Mouse (Mus musculus) hindbrain, embryonic 12.5 days (tissue): ENCODE data around the gene Prdm5. TPM values are rescaled to one million over a fixed set of nuclear protein-coding genes. Genes with fewer than 3 reads are reported as not detected.

Experiments used
- ATAC-seq: fragments of 200-750 bp; cut with Nextera tagmentation; 2 replicates; pipeline ENCODE4 v1.8.0; 2017; ENCODE audit warnings: moderate TSS enrichment; ENCODE audit not compliant: low FRiP score
- H3K27ac ChIP-seq: fragments of 300-500 bp; sonication (generic); 2 replicates; pipeline ENCODE4 v1.5.1; 2016; ENCODE audit warnings: mild to moderate bottlenecking
- H3K27me3 ChIP-seq: fragments of 300-500 bp; sonication (generic); 2 replicates; pipeline ENCODE4 v1.6.1; 2016; ENCODE audit warnings: mild to moderate bottlenecking
- H3K36me3 ChIP-seq: fragments of 300-500 bp; sonication (generic); 2 replicates; pipeline ENCODE4 v1.6.1; 2016; ENCODE audit warnings: mild to moderate bottlenecking
- H3K4me1 ChIP-seq: fragments of 300-500 bp; sonication (generic); 2 replicates; pipeline ENCODE4 v1.6.1; 2016
- H3K4me2 ChIP-seq: fragments of 300-500 bp; sonication (generic); replicated peaks from 2 replicates; pipeline ENCODE4 v1.6.1; 2016; ENCODE audit warnings: mild to moderate bottlenecking
- H3K4me3 ChIP-seq: fragments of 300-500 bp; sonication (generic); 2 replicates; pipeline ENCODE4 v1.5.1; 2016; ENCODE audit warnings: mild to moderate bottlenecking
- H3K9ac ChIP-seq: fragments of 300-500 bp; sonication (generic); 2 replicates; pipeline ENCODE4 v1.6.1; 2016; ENCODE audit warnings: mild to moderate bottlenecking, moderate library complexity
- H3K9me3 ChIP-seq: fragments of 300-500 bp; sonication (generic); replicated peaks from 2 replicates; pipeline ENCODE4 v1.6.1; 2016; ENCODE audit warnings: mild to moderate bottlenecking
- WGBS: fragments of 180-500 bp; shearing (Covaris S2); methylation state at CpG from one replicate; pipeline ENCODE4 v1.1.7; 2016; 5-methylcytosine and 5-hydroxymethylcytosine counted together
- polyA plus RNA-seq: library from polyadenylated mRNA; unstranded; fragments of >200 nt; fragmentation: Nextera tagmentation; extraction: Ambion mirVana; gene quantifications from 2 replicates; pipeline ENCODE4 v1.2.1, GENCODE M21; 2016

The Prdm5 gene
- polyA plus RNA-seq, 1 experiment from 2014 or later: 14.2 TPM

DNA sequence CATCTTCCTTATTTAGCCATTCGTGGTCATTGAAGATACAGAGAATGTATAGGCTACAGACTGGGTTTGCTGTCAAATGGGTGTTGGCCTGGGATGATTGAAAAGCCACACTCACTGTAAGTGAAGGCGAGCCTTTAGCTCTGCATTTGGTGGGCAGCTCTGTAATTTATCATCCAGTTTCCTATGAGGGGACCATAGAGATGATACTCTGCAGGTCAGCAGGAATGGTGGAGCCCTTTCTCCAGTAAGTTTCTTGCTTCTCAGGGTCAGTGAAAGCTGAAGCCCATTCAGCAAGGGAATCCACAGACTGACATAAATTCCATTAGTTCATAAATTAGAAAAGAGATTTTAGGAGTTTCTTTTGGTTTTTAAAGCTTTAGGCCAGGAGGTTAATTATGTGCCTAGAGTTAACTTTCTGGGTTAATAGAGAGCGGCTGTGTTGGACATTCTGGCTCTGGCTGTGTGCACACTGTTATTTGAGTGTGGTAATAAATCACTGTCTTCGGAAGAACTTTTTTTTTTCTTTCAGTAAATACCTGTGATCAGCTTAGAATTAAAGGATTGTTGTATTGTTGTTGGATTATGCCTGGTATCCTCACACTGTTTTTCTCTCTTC is 113.4 kb downstream of the Prdm5 start:
- no peak overlapping the region for H3K27ac ChIP-seq
- 79% methylated on average over 4 of the region's 4 CpGs for WGBS
- no peak overlapping the region for H3K4me3 ChIP-seq
- ATAC-seq: no peak
- H3K9me3 ChIP-seq: no peaks in the 10 kb centered on the region
- no peaks in the 10 kb centered on the region for H3K27me3 ChIP-seq
- no peaks in the 10 kb centered on the region for H3K4me1 ChIP-seq
- no peak overlapping the region for H3K9ac ChIP-seq
- no peak overlapping the region for H3K4me2 ChIP-seq
- 0 out of 2 replicates have a peak, but pooled peaks cover under 1% of the 10 kb centered on the region for H3K36me3 ChIP-seq

- no peaks in the 10 kb centered on the region for H3K4me1 ChIP-seq
- WGBS: 85% methylated on average over 2 of the region's 2 CpGs
- no peaks in the 10 kb centered on the region; the same call in 1 of the 2 replicates for H3K36me3 ChIP-seq
- H3K4me3 ChIP-seq: no peak overlapping the region
- H3K27ac ChIP-seq: no peak overlapping the region
- H3K4me2 ChIP-seq: no peak overlapping the region
- no peaks in the 10 kb centered on the region for H3K27me3 ChIP-seq
- no peaks in the 10 kb centered on the region for H3K9me3 ChIP-seq
- H3K9ac ChIP-seq: no peak overlapping the region
- no peak for ATAC-seq
Measured at GRCm38 (mm10) chr6:65906657-65907182, 127.9 kb downstream of the Prdm5 start.

DNA sequence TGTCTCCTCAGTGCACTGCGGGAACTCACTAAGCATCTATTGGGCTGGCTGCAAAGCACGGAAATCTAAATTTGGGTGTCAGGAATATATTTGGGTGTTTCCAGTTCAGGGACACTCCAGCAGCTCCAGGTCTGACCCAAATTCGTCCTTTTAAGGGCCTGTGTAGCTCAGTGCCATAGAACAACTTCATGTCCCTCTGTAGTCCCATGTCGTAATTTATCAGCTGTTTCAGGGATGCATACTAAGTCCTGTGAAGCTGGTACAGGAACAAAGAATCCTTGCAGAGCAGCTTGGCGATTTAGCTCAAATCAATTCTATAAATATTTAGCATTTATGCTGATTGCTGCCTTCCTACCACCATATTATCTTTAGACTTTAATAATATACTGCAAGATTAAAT is 136.6 kb downstream of the Prdm5 start:
- Histone ChIP-seq H3K36me3 (no peaks in the 10 kb centered on the region), H3K9ac (no peak overlapping the region), H3K4me3 (no peak overlapping the region), H3K4me2 (no peak overlapping the region), H3K4me1 (no peaks in the 10 kb centered on the region), H3K27ac (no peak overlapping the region), H3K27me3 (no peaks in the 10 kb centered on the region), H3K9me3 (no peaks in the 10 kb centered on the region)
- WGBS: 84% methylated on average over 5 of the region's 5 CpGs
- ATAC-seq: no peak

DNA sequence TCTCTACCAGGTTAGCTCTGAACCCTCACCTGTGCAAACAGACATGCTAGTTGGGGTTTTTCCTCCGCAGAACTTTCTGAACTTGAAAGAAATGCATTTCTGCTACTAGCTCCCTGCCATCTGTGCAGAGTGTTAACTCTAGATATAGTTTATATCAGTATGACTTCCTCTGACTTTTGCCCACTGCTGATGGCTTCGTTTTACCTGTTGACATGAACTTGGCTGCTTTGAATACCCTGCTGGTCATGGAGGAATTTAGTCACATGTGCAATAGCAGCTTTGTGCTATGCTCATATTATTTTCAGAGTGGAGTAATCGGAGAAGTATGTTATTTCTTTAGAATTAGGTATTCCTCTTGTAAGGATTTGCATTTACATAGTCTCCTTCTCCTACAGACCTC is 142.9 kb downstream of the Prdm5 start:
- 82% methylated on average over 3 of the region's 3 CpGs for WGBS
- H3K27ac ChIP-seq: no peak overlapping the region
- H3K4me3 ChIP-seq: no peak overlapping the region
- no peak overlapping the region for H3K9ac ChIP-seq
- no peaks in the 10 kb centered on the region for H3K36me3 ChIP-seq
- H3K4me1 ChIP-seq: no peaks in the 10 kb centered on the region
- H3K4me2 ChIP-seq: no peak overlapping the region
- H3K27me3 ChIP-seq: no peaks in the 10 kb centered on the region
- ATAC-seq: no peak
- H3K9me3 ChIP-seq: no peaks in the 10 kb centered on the region

DNA sequence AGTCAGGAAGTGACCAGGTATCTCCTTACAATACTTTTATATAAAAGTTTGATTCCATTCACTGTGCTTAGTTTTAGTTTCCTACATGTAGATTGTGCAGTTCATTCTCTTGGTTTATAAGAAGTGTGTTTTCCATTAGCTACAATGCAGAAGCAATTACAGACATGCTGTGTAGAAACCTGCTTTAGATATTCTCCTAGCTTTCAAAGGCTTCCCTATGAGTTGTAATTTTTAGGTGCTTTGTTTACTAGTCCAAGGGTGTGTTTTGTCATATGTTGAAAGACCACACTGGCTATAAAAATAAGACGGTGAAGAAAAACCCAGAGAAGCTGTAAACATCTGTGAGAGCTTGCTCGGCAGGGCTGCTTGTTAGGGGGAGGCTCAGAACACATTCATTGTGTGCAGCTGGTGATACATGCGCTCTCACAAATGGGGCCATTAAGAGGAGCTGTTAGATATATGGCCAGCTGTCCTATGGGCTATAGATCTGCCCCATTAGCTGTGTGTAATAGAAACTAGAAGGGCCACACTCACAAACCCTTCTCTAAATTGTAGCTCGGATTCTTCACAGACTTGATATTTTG is 144.8 kb downstream of the Prdm5 start:
- Histone ChIP-seq H3K27me3 (no peaks in the 10 kb centered on the region), H3K9ac (no peak overlapping the region), H3K27ac (no peak overlapping the region), H3K36me3 (no peaks in the 10 kb centered on the region), H3K4me2 (no peak overlapping the region), H3K4me1 (no peaks in the 10 kb centered on the region), H3K9me3 (no peaks in the 10 kb centered on the region), H3K4me3 (no peak overlapping the region)
- ATAC-seq: no peak
- WGBS: 52% methylated on average over 4 of the region's 4 CpGs

DNA sequence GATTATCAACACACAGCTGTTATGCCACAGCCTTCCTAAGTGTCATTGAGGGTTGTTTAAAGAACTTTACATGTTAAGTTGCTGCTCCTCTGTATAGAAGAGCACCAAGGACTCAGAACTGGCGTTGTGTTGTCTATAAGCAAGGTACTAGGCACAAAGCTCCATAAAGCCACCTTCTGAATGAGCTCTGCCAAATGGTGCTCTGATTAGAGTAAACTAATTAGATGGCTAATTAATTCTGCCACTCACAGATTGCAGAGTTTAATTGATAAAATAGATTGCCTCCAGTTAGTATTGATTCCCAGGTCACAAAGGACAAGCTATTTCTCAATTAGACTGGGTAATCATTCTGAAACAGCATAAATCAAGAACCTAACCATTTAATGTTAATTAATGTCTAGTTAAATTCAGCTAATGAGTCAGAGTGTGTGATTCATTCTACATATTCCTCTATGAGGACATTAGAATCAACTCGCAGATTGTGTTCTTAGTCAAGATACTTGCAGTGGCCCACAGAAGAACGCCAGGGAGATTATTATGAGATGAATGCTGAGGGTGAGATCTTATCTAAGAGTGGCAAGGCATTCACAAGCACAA is 147.0 kb downstream of the Prdm5 start:
- H3K9ac ChIP-seq: no peak overlapping the region
- peak; percentile 71 for ATAC-seq
- no peak overlapping the region for H3K27ac ChIP-seq
- H3K27me3 ChIP-seq: no peaks in the 10 kb centered on the region
- WGBS: 80% methylated on average over 3 of the region's 3 CpGs
- H3K9me3 ChIP-seq: no peaks in the 10 kb centered on the region
- H3K36me3 ChIP-seq: no peaks in the 10 kb centered on the region
- no peaks in the 10 kb centered on the region for H3K4me1 ChIP-seq
- no peak overlapping the region for H3K4me2 ChIP-seq
- no peak overlapping the region for H3K4me3 ChIP-seq

DNA sequence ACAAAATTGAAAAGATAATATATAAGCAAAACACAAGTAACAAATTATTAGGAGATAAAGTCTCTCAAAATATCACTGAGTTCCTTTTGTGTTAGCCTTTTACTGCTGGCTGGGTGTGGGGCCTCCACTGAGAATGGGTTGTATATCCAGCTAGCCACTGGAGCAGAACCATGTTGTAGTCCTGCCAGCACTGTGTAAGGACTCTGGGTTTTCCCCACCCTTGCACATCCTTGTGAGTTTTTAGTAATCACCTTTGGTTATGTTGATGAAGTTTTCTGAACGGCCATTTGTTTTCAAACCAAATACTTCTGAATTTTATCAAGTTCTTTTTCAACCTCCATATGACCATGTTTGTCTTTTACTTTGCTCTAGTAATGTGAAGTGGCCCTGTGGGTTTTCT is 151.7 kb downstream of the Prdm5 start:
- ATAC-seq: no peak
- no peak overlapping the region for H3K9ac ChIP-seq
- 87% methylated on average over 1 of the region's 1 CpGs for WGBS
- H3K27ac ChIP-seq: no peak overlapping the region
- no peak overlapping the region for H3K4me2 ChIP-seq
- H3K36me3 ChIP-seq: no peaks in the 10 kb centered on the region
- H3K4me3 ChIP-seq: no peak overlapping the region
- H3K4me1 ChIP-seq: peaks cover 7% of the 10 kb centered on the region; the same call in 1 of the 2 replicates
- H3K9me3 ChIP-seq: no peaks in the 10 kb centered on the region
- no peaks in the 10 kb centered on the region for H3K27me3 ChIP-seq

GRCm38 (mm10) chr6:65932776-65933175 is 154.0 kb downstream of the Prdm5 start:
- Histone ChIP-seq H3K4me2 (no peak overlapping the region), H3K4me1 (peaks cover 7% of the 10 kb centered on the region; the same call in 1 of the 2 replicates), H3K36me3 (no peaks in the 10 kb centered on the region), H3K27ac (no peak overlapping the region), H3K9ac (no peak overlapping the region), H3K9me3 (no peaks in the 10 kb centered on the region), H3K27me3 (no peaks in the 10 kb centered on the region), H3K4me3 (no peak overlapping the region)
- peak; percentile 57; the same call in 1 of the 2 replicates for ATAC-seq
- 44% methylated on average over 1 of the region's 1 CpGs for WGBS

- Histone ChIP-seq H3K27me3 (no peaks in the 10 kb centered on the region), H3K36me3 (no peaks in the 10 kb centered on the region), H3K9me3 (no peaks in the 10 kb centered on the region), H3K4me2 (no peak overlapping the region), H3K4me1 (peaks cover 7% of the 10 kb centered on the region; the same call in 1 of the 2 replicates), H3K27ac (no peak overlapping the region), H3K9ac (no peak overlapping the region), H3K4me3 (no peak overlapping the region)
- WGBS: 17% methylated on average over 4 of the region's 4 CpGs
- ATAC-seq: peak; percentile 91
Measured at GRCm38 (mm10) chr6:65933177-65933576, 154.4 kb downstream of the Prdm5 start.

DNA sequence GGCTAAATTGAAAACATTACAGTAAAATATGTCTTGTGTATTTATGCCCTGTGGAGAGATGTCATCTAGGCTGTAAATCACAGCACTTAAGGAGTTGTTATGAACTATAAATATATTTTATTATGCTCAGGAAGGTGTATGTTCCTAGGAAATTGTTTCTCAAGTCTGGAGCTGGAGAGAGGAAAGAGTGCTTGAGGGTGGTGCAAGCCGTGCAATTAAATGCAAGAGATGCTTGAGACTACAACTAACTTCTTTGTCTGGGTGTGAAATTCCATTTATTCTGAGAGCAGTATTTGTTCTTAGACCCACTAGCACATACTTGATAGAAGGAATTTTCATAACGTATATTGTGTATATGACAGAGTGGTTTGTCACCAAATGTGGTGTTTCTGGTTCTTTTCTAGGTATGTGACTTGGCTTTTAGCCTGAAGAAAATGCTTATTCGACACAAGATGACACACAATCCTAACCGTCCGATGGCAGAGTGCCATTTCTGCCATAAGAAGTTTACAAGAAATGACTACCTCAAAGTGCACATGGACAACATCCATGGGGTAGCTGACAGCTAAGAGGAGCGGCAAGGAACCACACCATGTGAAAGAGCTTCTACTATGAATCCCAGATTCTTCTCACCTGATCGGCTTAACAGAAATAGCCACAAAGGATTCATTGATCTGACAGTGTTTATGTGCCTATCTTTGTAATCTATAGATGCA is 156.9 kb downstream of the Prdm5 start:
- no peak overlapping the region for H3K4me3 ChIP-seq
- no peaks in the 10 kb centered on the region for H3K9me3 ChIP-seq
- no peaks in the 10 kb centered on the region for H3K36me3 ChIP-seq
- no peak overlapping the region for H3K27ac ChIP-seq
- no peaks in the 10 kb centered on the region for H3K27me3 ChIP-seq
- WGBS: 90% methylated on average over 7 of the region's 7 CpGs
- ATAC-seq: no peak
- no peak overlapping the region for H3K4me2 ChIP-seq
- no peak overlapping the region for H3K9ac ChIP-seq
- H3K4me1 ChIP-seq: peaks cover 7% of the 10 kb centered on the region; the same call in 1 of the 2 replicates

GRCm38 (mm10) chr6:65950492-65950891 is 171.7 kb downstream of the Prdm5 start:
- WGBS: 72% methylated on average over 6 of the region's 6 CpGs

GRCm38 (mm10) chr6:65952309-65952708 is 173.5 kb downstream of the Prdm5 start, which contains the start of gene 4930544G11Rik:
TSS of gene 4930544G11Rik (plus strand) at chr6:65952609.
- no peak within 1 kb of the TSS for H3K4me2 ChIP-seq

More at GRCm38 (mm10) chr6:65950492-65950891, 171.7 kb downstream of the Prdm5 start:
- ATAC-seq: no peak
- Histone ChIP-seq H3K27me3 (no peaks in the 10 kb centered on the region), H3K36me3 (no peaks in the 10 kb centered on the region), H3K9me3 (no peaks in the 10 kb centered on the region), H3K27ac (no peak overlapping the region), H3K4me2 (no peak overlapping the region), H3K9ac (no peak overlapping the region), H3K4me1 (no peaks in the 10 kb centered on the region), H3K4me3 (no peak overlapping the region)

More at GRCm38 (mm10) chr6:65952309-65952708, 173.5 kb downstream of the Prdm5 start, which contains the start of gene 4930544G11Rik:
- H3K4me3 ChIP-seq: no peak within 1 kb of the TSS
- WGBS: 96% methylated on average over 10 of the region's 10 CpGs
- no peaks in the 10 kb centered on the region for H3K4me1 ChIP-seq
- no peaks in the 10 kb centered on the region for H3K9me3 ChIP-seq
- no peaks in the 10 kb centered on the region for H3K27me3 ChIP-seq
- ATAC-seq: no peak
- H3K9ac ChIP-seq: no peak within 1 kb of the TSS
- H3K36me3 ChIP-seq: no peaks in the 10 kb centered on the region
- no peak within 1 kb of the TSS for H3K27ac ChIP-seq
